Mouse (Mus musculus) kidney, embryonic 16.5 days (tissue): ENCODE results near the gene Echs1. TPM values are rescaled to one million over a fixed set of nuclear protein-coding genes. Genes with fewer than 3 reads are reported as not detected.
"Not testable (repeated sequence)": the region's sequence is repeated elsewhere in the genome, so short reads cannot be mapped to it uniquely, and the experiment has no call there.

ENCODE experiments used
- ATAC-seq: fragments of 200-750 bp; cut with Nextera tagmentation; 2 replicates; pipeline ENCODE4 v1.8.0; 2017; ENCODE audit warnings: moderate TSS enrichment; ENCODE audit not compliant: low FRiP score, low TSS enrichment
- H3K27ac ChIP-seq: fragments of 300-500 bp; sonication (generic); 2 replicates; pipeline ENCODE4 v1.5.1; 2014; ENCODE audit warnings: low read length
- H3K27me3 ChIP-seq: fragments of 300-500 bp; sonication (generic); 2 replicates; pipeline ENCODE4 v1.6.1; 2014; ENCODE audit warnings: low read length, control low read depth, mixed read lengths; ENCODE audit not compliant: insufficient read depth
- H3K36me3 ChIP-seq: fragments of 300-500 bp; sonication (generic); 2 replicates; pipeline ENCODE4 v1.6.1; 2014; ENCODE audit warnings: low read length, control low read depth, mixed read lengths; ENCODE audit not compliant: insufficient read depth
- H3K4me1 ChIP-seq: fragments of 300-500 bp; sonication (generic); 2 replicates; pipeline ENCODE4 v1.6.1; 2014; ENCODE audit warnings: low read length, control low read depth, mixed read lengths; ENCODE audit not compliant: insufficient read depth
- H3K4me2 ChIP-seq: fragments of 300-500 bp; sonication (generic); replicated peaks from 2 replicates; pipeline ENCODE4 v1.6.1; 2014; ENCODE audit warnings: low read depth, low read length
- H3K4me3 ChIP-seq: fragments of 300-500 bp; sonication (generic); 2 replicates; pipeline ENCODE4 v1.5.1; 2014; ENCODE audit warnings: mild to moderate bottlenecking, low read length
- H3K9ac ChIP-seq: fragments of 300-500 bp; sonication (generic); replicated peaks from 2 replicates; pipeline ENCODE4 v1.6.1; 2014; ENCODE audit warnings: low read length
- H3K9me3 ChIP-seq: fragments of 300-500 bp; sonication (generic); 2 replicates; pipeline ENCODE4 v1.6.1; 2016; ENCODE audit warnings: low read length, control low read depth
- WGBS: fragments of 180-500 bp; shearing (Covaris S2); extraction: QIAGEN DNeasy Blood & Tissue Kit; methylation state at CpG from one replicate; pipeline ENCODE4 v1.1.7; 2014; 5-methylcytosine and 5-hydroxymethylcytosine counted together
- polyA plus RNA-seq: library from polyadenylated mRNA; unstranded; fragments of >200 nt; fragmentation: Nextera tagmentation; extraction: Ambion mirVana; gene quantifications from 2 replicates; pipeline ENCODE4 v1.2.1, GENCODE M21; 2015

The Echs1 gene
- polyA plus RNA-seq, 1 experiment from 2014 or later = 199 TPM

DNA sequence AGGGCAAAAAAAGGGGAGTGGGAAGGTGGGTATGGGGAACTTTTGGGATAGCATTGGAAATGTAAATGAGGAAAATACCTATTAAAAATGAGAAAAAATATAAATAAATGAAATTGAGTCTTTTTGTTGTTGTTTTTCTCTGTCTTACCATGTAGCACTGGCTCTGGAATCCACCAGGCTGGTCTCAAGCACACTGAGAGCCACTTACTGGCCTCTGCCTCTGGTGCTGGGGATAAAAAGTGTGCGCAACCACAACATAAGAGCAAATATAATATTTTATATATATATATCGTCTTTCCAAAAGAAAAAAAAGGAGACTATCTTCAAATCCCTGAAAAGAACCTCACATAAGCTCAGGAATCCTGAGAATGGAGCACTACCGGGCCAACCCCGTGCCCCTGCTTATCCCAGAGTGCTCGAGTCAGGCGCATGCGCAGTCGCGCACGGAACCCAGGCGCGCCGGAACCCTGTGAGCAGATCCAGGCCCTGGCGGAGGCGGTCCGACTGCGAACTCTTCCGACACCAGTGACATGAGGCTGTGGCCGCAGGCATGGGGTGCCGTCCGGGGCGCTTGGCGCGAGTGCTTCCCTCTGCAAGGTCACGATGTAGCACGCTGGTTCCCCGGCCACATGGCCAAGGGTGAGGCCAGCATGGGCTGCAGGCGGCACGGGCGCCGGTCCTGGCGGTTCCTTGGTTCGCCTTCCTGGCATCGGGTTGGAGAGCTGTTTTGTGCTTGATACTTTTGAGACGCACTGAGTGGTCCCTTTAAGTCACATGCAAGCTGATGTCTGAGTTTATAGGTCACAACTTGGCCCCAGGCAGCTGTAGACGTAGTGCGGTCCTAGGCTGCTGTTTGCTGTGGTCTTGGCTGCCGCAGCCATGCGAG, 21.1 kb upstream of the Echs1 start, which contains the start of gene Mtg1:
TSS of gene Mtg1 (plus strand) at position 430 of the 886 bp plus-strand sequence.
- H3K27me3 ChIP-seq = no peaks in the 10 kb centered on the region
- peak within 1 kb of the TSS; percentile 76 for H3K4me3 ChIP-seq
- H3K27ac ChIP-seq = peak within 1 kb of the TSS; percentile 84
- H3K36me3 ChIP-seq = 0 out of 2 replicates have a peak, but pooled peaks cover 5% of the 10 kb centered on the region
- 1% methylated on average over 39 of the region's 39 CpGs for WGBS
- peak within 1 kb of the TSS; percentile 94 for H3K9ac ChIP-seq
- H3K4me2 ChIP-seq = peak within 1 kb of the TSS; percentile 80
- H3K4me1 ChIP-seq = peaks cover 6% of the 10 kb centered on the region
- peak; percentile 99 for ATAC-seq
- no peaks in the 10 kb centered on the region for H3K9me3 ChIP-seq

DNA sequence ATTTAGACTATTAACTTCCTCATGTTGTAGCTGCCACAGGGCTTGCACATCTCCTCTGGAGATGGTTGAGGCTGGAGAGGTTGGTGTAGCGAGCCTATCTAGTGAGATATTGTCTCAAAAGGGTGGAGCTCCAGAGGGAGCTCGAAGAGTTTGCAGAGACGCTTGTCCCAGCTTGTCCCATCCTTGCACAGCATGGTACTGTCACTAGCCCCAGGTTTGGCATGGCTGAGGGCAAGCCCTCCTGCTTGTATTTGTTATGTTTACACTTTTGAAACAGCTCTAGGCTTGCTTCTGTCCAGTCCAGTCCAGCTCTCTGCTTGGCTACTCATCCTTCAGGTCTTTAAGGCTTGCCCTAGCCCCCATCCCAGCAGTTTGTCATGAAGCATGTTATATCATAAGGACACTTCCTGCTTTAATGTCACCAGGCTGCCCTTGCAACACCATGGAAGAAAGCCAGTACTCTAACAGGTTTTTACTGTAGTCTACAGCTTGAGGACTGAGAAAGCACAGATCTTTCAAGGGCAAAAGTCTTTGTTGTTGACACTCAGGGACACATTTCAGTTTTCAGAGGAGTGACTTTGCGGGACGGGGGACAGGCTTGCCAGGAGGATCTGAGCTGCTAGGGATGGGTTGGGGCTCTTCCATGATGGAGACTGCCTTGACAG, 19.0 kb upstream of the Echs1 start:
- no peak overlapping the region for H3K4me3 ChIP-seq
- peaks cover 6% of the 10 kb centered on the region for H3K4me1 ChIP-seq
- H3K9ac ChIP-seq = no peak overlapping the region
- no peak for ATAC-seq
- no peak overlapping the region for H3K27ac ChIP-seq
- no peak overlapping the region for H3K4me2 ChIP-seq
- H3K27me3 ChIP-seq = no peaks in the 10 kb centered on the region
- H3K36me3 ChIP-seq = peaks cover 9% of the 10 kb centered on the region; the same call in 1 of the 2 replicates
- H3K9me3 ChIP-seq = no peaks in the 10 kb centered on the region
- WGBS = 92% methylated on average over 5 of the region's 5 CpGs

DNA sequence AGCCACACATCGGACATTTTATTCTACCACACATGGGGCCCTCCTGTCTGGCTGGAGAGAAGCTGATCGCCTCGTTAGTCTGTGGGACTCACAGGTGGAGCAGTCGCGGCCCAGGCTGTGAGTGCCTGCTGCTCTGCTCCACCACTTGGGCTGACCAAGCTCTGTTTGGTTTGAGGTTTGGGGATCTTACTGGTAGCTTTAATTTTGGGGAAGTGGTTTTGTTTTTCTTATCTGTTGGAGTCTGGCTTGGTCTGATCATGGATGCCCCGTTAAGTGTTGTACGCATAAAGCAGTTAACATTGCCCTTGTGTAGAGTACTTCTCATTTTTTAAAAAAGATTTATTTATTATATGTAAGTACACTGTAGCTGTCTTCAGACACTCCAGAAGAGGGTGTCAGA, 17.8 kb upstream of the Echs1 start:
- WGBS = 97% methylated on average over 3 of the region's 7 CpGs
- not testable (repeated sequence) for ATAC-seq, H3K4me3 ChIP-seq, H3K27ac ChIP-seq, H3K4me1 ChIP-seq, H3K9me3 ChIP-seq, H3K27me3 ChIP-seq, H3K9ac ChIP-seq, H3K4me2 ChIP-seq
- peaks cover 17% of the 10 kb centered on the region for H3K36me3 ChIP-seq

DNA sequence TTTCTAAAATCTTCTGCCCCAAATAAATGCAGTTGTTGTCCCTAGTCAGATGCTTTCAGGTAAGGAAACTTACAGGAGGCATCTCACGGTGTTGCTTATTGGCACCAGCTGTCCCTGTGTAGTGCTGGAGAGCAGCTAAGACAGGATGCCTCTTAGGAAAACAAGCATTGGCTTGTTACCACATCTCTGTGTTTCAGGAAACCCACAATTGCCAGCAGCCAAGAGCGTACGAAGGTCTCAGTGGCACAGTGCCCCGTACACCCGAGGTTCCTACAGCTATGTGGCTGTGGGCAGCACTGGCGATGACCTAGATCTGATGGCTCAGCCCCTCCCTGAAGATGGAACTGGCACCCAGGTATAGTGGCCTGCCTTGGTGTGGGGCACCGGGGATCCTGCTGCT, 15.9 kb upstream of the Echs1 start:
- H3K9me3 ChIP-seq, H3K4me2 ChIP-seq, H3K27ac ChIP-seq, ATAC-seq, H3K4me1 ChIP-seq, H3K27me3 ChIP-seq, H3K4me3 ChIP-seq, H3K9ac ChIP-seq: not testable (repeated sequence)
- H3K36me3 ChIP-seq = peaks cover 18% of the 10 kb centered on the region
- 92% methylated on average over 7 of the region's 7 CpGs for WGBS

DNA sequence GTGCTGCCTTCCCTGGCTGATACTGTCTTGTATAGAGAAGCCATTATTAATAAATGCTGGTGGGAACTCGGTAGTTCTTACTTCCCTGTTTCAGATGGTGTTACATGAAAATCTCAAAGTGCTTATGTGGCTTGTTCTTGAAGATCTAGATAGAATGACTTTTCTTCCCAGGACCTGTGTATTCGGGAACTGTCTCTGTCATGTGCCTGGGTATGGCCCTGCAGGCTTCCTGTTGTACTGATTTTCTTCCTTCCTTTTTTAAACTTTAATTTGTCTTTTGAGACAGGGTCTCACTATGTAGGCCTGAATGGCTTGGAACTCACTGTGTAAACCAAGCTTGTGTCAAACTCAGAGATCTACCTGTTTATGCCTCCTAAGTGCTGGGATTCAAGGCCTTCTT, 11.6 kb upstream of the Echs1 start:
- 83% methylated on average over 2 of the region's 2 CpGs for WGBS
- no peak for ATAC-seq

DNA sequence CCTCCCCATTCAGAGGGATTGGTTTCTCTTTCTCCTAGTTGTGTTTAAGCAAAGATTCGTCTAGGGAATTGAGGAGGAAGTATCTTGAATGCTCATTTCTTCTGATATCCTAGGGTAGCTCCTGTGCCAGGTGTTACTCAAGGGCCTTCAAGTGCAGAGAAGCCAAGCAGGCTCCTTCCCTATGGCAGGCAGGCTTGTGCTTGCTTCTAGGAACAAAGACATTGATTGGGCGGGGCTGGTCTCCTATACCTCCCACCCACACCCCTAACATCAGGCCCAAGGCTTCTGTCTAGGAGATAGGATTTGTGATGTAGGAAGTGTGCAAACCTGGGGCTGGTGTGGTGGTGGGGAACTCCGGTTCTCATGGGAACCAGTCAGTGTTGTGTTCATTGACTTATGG, 10.7 kb upstream of the Echs1 start:
- Histone ChIP-seq H3K9ac (no peak overlapping the region), H3K4me1 (peaks cover 10% of the 10 kb centered on the region), H3K4me3 (no peak overlapping the region), H3K4me2 (no peak overlapping the region), H3K9me3 (no peaks in the 10 kb centered on the region), H3K27me3 (no peaks in the 10 kb centered on the region), H3K36me3 (peaks cover 12% of the 10 kb centered on the region), H3K27ac (no peak overlapping the region)
- WGBS = 86% methylated on average over 3 of the region's 3 CpGs
- no peak for ATAC-seq

More for the DNA sequence above, 11.6 kb upstream of the Echs1 start:
- Histone ChIP-seq H3K4me2 (no peak overlapping the region), H3K27me3 (no peaks in the 10 kb centered on the region), H3K4me3 (no peak overlapping the region), H3K27ac (no peak overlapping the region), H3K9me3 (no peaks in the 10 kb centered on the region), H3K4me1 (peaks cover 10% of the 10 kb centered on the region), H3K9ac (no peak overlapping the region), H3K36me3 (peaks cover 12% of the 10 kb centered on the region)

DNA sequence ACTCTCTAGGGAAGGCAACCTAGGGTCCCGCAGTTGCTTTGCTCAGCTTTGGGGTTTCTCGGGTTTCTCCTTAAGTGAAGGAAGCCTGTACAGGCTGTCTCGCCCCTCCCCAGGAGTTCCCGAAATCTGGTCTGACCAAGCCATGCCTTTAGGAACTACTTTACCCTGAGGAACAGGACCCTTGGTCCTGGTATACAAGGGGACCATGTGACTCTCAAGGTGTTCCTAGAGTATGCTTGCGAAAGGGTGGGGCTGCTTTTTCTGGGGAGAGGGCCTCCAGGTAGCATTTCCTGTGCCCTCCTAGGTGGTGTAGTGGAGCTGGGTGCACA, 9.7 kb upstream of the Echs1 start:
- 4% methylated on average over 5 of the region's 5 CpGs for WGBS
- Histone ChIP-seq H3K9me3 (no peaks in the 10 kb centered on the region), H3K27ac (peak overlapping the region; percentile 73; the same call in 1 of the 2 replicates), H3K9ac (peak overlapping the region; percentile 95), H3K36me3 (peaks cover 12% of the 10 kb centered on the region), H3K4me3 (peak overlapping the region; percentile 90), H3K4me2 (peak overlapping the region; percentile 88), H3K4me1 (peaks cover 10% of the 10 kb centered on the region), H3K27me3 (no peaks in the 10 kb centered on the region)
- no peak; the same call in 1 of the 2 replicates for ATAC-seq

DNA sequence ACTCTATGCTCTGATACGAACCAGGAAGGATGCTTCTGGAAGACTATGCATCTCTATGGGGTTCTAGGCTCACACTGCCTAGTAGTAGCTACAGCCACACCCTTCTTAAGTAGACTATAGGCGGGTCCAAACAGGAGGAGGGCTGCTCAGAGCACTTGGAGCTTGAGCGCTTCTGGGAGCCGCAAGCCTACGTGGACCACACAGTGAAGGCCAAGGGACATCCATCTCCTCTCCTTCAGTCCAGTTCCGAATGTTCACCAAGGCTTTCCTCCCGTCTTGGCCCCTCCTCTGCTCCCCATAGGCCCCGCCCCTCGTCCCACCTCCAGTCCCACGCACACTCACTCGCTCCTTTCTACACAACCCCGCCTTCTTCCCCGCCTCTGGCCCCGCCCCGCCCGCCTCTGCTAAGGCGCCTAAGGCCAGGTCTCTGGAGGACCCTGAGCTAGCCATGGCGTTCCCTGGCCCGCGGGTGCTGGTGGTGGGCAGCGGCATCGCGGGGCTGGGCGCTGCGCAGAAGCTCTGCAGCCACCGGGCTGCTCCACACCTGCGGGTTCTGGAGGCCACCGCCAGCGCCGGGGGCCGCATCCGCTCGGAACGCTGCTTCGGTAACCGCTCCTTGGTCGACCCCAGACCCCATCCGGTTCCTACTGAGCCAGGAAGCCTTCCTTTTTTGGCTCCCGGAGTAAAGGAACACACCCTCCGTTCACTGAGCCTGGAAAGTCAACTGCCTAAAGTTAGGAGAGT, 9.2 kb upstream of the Echs1 start:
- WGBS = 1% methylated on average over 40 of the region's 40 CpGs
- H3K27ac ChIP-seq = peak overlapping the region; percentile 73; the same call in 1 of the 2 replicates

DNA sequence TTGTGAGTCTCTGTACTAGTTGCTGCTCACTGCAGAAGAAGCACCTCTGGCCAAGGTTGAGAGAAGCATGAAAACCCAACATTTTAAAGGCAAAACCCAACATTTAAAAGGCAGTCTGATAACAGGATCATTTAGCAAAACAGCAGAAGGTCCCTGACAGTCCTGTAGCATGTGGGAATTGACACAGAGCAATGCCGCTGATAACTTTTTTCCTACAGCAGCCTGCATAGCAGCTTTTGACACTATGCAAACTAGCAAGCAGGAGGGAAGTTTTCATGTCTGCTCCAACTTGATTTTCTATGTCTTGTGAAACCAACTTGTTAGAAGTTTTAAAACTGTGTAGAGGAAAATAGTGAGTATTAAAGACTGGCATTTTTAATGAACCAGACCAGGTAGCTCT, 8.1 kb upstream of the Echs1 start:
- H3K9me3 ChIP-seq = no peaks in the 10 kb centered on the region
- H3K4me2 ChIP-seq = no peak overlapping the region
- no peak overlapping the region for H3K4me3 ChIP-seq
- no peaks in the 10 kb centered on the region for H3K27me3 ChIP-seq
- no peak for ATAC-seq
- peaks cover 2% of the 10 kb centered on the region; the same call in 1 of the 2 replicates for H3K36me3 ChIP-seq
- H3K4me1 ChIP-seq = peaks cover 10% of the 10 kb centered on the region
- WGBS = 96% methylated on average over 1 of the region's 1 CpGs
- H3K27ac ChIP-seq = no peak overlapping the region
- H3K9ac ChIP-seq = no peak overlapping the region

More for the DNA sequence above, 9.2 kb upstream of the Echs1 start:
- Histone ChIP-seq H3K27me3 (no peaks in the 10 kb centered on the region), H3K9ac (peak overlapping the region; percentile 95), H3K4me3 (peak overlapping the region; percentile 90), H3K4me2 (peak overlapping the region; percentile 88), H3K9me3 (no peaks in the 10 kb centered on the region), H3K36me3 (peaks cover 11% of the 10 kb centered on the region), H3K4me1 (peaks cover 10% of the 10 kb centered on the region)
- ATAC-seq = peak; percentile 98
